Mouse (Mus musculus) 3T3-L1 (cell line): ENCODE results near the gene Gm20388.

Experiments used
- DNase-seq: peaks from one replicate; pipeline ENCODE4 v3.0.0-alpha.2; 2015; ENCODE audit warnings: low read depth, low spot score

Gm20388 gene

DNA sequence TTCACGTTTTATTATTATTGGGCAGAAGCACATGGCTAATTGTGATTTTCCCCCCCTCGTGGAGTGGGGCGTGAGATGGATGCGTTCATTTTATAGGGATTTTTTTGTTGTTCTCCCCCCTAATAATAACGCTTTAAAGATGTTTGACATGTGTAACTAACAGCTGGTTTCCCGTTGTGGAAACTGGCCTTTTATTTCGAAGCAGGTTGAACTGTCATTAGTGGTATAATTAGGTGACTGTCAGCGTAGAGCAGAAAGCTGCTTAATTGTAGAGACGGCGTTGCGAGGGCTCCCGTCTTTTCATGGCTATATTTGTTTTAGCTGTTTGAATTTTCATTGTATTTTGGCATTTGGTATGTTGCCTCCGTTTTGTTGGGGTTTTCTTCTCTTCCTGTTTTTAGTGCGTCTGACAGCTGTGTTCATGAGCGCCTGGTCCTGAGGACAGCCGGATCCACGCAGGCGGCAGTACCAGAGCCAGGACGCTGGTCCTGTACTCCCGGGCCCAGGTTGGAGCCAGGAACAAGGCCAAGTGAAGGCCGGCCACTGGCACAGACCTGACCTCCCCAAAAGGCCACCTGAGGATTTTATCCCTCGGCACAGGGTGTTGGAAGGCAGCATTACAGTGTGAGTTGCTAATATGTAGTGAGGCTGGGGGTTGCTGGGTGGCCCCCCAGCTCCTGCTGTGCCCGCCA lies 595.1 kb downstream of the Gm20388 start:
- no peak for DNase-seq

- DNase-seq, result no peak
Observed at GRCm38 (mm10) chr8:120506562-120506961, 595.9 kb downstream of the Gm20388 start.

GRCm38 (mm10) chr8:120507290-120507689 lies 596.6 kb downstream of the Gm20388 start:
- DNase-seq, result no peak

DNA sequence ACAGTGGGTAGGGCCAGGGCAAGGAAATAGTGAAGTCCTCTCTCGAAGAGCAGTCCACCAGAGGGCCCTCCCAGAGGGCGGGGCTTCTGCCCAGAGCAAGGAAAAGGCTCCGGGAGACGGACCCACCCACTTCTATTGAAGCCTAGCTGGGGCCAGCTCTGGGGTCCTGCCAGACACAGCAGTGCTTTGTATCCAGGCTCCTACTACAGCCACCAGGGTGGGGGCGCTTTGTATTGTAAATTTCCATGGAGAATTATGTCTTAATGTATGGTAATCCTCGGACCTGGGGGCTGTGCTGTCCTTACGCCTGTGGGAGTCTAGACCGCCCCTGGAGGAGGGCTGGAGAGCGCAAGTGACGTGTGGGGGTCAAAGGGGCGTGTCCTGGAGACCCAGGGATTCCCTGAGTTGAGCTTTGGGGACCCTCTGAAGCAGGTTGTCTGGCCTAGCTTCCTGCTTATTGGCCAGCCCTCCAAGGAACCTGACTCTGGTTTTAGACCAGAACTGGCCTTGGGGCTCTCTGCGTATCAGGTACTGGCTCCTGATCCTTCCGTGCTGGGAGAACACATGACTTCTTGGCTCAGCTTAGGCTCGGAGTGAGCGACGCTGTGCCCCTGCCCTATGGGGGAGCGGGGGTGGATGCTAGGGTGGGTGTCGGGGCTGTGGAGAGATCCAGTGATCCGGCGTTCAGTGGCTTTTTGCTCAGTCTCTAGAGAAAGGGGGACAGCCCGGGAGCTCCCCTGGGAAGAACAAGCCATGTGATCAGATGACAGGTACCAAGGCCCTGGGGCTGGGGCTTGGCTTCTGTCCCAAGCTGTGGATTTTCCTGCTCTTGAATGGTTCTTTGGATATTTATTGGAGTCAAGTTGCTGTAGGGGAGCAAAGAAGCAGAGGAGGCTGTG lies 598.7 kb downstream of the Gm20388 start:
- DNase-seq, result no peak

DNA sequence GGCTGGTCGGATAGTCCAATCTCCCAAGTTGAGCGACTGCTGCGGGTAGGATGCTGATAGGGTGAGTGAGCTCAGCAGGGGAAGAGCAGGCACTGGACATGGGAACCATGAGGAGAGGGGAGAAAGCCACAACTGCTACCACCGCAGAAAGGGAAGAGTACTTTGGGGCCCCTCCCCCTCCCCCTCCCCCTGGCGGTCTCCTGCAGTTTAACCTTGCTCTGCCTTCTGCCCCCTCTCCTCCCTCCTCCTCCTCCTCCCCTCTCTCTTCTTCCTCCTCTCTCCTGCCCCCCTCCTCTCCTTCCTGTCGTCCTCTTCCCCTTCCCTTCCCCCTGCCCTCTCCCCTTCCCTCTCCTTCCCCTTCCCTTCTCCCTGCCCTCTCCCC lies 599.4 kb downstream of the Gm20388 start:
- no peak for DNase-seq

GRCm38 (mm10) chr8:120510863-120511457 lies 600.3 kb downstream of the Gm20388 start:
- DNase-seq, result no peak

- DNase-seq, result no peak
Observed at GRCm38 (mm10) chr8:120511737-120512136, 601.1 kb downstream of the Gm20388 start.

DNA sequence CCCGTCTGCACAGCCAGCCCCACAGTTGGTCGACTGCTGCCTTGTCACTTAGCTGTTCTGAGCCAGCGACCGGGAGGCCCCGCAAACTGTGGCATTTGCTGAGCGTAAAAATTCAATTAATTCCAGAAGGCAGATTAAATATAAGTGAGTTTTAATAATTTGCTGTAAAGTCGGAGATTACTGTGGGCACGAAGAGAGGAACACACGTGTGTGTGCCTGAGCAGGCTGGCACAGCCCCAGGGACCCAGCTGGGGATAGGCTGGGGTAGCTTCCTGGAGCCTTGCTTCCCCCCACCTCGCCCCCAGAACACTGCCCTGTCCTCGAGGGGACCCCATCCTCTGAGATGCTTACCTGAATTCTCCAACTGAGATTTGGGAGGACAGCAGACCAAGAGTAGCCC lies 601.7 kb downstream of the Gm20388 start:
- DNase-seq, result no peak

DNA sequence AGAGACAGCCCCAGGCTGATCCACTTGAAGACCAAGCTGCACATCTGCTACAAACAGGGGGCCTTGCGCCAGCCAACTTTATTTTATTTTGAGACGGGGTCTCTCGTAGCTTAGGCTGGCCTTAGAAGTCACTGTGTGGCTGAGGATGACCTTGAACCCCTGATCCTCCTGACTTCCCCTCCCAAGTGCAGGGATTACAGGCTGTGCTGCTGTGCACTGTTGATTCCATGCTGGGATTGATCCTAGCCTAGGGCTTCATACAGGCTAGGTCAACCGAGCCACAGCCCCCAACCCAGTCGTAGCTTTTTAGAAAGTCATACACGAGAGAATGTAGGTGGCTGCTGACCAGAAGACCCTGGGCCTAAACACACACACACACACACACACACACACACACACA lies 602.5 kb downstream of the Gm20388 start:
- no peak for DNase-seq

GRCm38 (mm10) chr8:120513638-120514461 lies 603.2 kb downstream of the Gm20388 start:
- no peak for DNase-seq

- DNase-seq, result no peak
Observed at GRCm38 (mm10) chr8:120515214-120515613, 604.6 kb downstream of the Gm20388 start.

GRCm38 (mm10) chr8:120515650-120516049 lies 605.0 kb downstream of the Gm20388 start:
- no peak for DNase-seq

DNA sequence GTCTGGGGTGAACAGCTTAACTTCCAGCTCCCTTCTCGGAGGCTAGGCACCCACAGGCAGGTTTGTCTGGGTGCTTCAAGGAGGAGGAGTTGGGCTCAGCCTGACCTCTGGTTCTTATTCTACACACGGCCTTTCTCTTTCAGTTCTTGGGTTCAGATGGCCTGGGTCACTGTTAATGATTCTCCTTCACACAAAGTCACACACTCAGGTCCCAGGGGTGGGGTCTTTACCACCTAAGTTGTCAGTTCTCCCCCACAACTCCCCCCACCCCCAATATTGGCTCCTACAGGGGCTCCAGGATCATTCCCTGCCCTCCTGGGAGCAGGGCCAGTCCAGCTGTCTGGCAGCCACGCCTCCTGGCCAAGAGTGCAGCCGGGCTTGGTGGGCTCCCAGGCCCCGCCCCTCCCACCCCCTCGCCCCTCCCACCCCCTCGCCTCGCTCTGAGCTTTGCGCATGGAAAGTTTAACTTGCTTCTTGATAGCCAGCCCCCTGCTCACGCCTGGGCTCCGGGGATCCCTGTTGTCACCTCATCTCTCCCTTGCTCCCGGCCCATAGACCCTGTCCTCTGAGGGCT lies 605.6 kb downstream of the Gm20388 start:
- no peak for DNase-seq

DNA sequence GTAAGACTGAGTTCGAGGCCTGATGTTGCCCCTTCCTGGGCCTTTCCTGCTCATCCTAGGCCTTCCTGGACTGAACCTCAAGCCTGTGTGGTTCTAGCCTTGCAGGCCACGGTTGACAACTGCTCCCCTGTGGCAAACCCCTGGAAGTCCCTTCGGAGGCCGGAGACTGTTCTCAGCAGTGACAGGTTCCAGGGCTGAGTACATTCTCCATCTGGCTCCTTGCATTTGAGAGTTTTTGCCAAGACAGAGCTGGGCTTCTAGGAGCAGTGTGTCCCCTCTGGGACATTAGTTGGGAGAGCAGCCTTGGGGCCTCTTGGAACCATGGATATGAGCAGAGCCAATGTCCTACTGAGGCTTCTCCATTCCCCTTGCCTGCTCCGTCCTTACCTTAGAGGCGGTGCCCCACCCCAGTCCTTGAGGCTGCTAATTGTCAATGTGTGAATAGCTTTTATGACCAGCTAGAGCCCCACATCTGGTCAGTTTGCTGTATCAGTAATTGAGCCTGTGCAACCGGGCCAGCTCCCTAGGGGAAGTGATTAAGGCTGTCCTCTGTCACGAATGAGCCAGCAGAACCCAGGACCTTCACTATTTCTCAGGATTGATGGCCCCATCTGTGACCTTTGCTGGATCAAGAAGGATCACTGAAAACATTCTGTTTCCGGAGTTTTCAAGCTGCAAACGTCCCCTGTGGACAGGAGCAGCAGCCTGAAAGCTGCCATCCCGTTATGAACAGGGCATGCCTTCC lies 607.2 kb downstream of the Gm20388 start:
- DNase-seq, result no peak

DNA sequence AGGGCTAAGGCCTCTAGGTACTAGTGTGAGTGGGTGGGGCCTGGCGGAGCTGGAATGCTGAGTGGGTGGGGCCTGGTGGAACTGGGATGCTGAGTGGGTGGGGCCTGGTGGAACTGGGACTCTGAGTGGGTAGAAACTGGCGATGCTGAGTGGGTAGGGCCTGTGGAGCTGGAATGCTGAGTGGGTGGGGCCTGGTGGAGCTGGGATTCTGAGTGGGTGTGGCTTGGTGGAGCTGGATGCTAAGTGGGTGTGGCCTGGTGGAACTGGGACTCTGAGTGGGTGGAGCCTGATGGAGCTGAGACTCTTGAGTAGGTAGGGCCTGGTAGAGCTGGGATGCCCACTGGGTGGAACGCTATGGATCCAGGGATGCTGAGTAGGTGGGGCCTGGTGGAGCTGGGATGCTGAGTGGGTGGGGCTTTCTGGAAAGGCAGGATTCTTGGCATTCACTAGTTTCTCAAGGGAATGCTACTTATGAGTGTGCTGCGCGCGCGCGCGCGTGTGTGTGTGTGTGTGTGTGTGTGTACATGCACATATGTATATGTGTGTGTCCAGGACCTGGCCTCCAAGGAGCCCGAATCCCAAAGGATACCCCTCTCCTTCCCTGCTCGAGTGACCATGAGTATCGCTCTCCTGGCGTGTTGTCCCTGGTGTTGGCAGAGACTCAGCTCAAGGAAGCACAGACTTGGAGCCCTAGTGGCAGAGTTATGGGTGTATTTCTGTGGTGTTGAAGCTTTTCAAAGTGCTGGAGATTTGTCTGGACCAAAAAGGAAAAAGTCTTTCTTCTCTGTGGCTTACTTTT lies 608.3 kb downstream of the Gm20388 start:
- DNase-seq, result peak; percentile 47

DNA sequence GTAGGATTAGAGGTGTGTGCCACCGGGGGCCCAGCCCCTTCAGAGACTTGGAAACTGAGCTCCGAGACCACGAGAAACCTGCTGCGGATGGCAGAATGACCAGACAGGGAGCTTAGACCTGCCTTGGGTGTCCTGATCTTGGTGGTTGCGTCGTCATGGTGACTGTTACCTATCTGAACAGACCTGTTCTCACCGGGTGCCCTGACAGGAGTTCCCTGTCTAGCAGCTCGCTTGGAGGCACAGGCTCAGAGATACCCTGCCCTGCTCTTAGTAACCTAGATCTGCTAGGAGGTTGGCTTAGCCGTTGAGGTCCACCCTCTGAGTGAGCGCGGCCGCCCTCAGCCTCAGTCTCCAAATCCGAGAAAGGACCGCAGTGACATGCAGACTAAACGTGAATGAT lies 609.6 kb downstream of the Gm20388 start:
- DNase-seq, result no peak

GRCm38 (mm10) chr8:120520707-120521590 lies 610.3 kb downstream of the Gm20388 start:
- no peak for DNase-seq

DNA sequence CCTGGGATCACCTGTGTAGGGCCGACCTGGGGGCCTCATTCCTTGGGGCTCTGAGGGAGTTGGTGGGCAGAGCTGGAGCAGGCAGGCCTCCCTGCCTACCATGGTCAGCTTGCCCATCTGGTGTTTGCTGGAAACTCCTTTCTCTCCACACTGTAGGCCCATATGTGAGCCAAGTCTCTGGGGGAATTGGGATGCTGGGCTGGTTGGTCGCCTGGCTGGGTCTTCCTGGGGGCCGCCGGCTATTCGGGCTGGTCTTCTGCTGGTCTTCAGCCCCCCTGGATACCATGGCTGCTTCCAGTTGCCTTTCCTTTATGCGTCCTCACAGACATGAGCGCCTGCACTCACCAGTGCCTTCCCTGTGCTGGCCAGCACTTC lies 610.9 kb downstream of the Gm20388 start:
- DNase-seq, result no peak

DNA sequence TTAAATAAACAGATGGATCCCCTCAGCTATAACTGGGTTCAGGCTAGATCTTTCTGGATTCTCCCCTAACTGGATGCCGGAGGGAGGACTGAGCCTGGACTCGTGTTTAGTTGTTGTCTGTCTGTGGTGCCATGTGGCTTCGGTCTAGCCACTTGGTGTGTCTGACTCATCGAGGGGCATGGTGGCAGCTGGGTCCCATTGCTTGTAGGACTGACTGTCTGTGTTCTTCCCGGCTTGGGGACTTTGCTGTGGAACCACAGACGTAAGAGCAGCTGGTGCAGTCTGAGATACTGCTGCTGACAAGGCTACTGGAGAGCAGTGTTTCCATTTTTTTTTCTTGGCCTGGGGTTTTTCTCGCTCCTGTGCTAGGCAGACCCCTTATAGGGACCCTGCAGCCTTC lies 613.0 kb downstream of the Gm20388 start:
- no peak for DNase-seq
